Mouse (Mus musculus) heart, postnatal 0 days (tissue): Measurements from ENCODE around the gene Pvr.

ENCODE experiments used
- CTCF ChIP-seq: IDR thresholded peaks from 2 replicates; pipeline ENCODE4 v1.5.1; 2016; ENCODE audit warnings: antibody characterized with exemption, control low read depth, low read depth
- EP300 ChIP-seq: IDR thresholded peaks from 2 replicates; pipeline ENCODE4 v1.6.1; 2016; ENCODE audit warnings: antibody characterized with exemption, low read depth

- no peak for TF ChIP-seq CTCF
- no peak for TF ChIP-seq EP300
These were observed 2.8 kb upstream of the Pvr start for GRCm38 (mm10) chr7:19923797-19924196.
